Mouse (Mus musculus) heart, adult 18-20 months (tissue): ENCODE results near the gene Relch. TPM values are rescaled to one million over a fixed set of nuclear protein-coding genes. Genes with fewer than 3 reads are reported as not detected.
"Not testable (repeated sequence)": the region's sequence is repeated elsewhere in the genome, so short reads cannot be mapped to it uniquely, and the experiment has no call there.

Source experiments
- DNase-seq, 2 experiments: peaks; one replicate each; pipeline ENCODE4 v3.0.0; 2021 to 2022; ENCODE audit warnings: mixed read lengths in 1 of 2
- long read RNA-seq, 2 experiments: library from polyadenylated mRNA; stranded (forward); transcript quantifications; one replicate each; pipeline ENCODE4 v2.0.0; 2021
- total RNA-seq, 2 experiments: library from RNA; stranded (reverse); gene quantifications; 2 replicates each; pipeline ENCODE4 v1.2.3; 2021

Relch gene
- 10 to 100 TPM; 21.8 to 22.4 TPM for total RNA-seq
- long read RNA-seq, experiment 1, full-length matches to known transcripts = 2 of 3 reads
- long read RNA-seq, experiment 1, partial matches to known transcripts = 0 of 3 reads
- long read RNA-seq, experiment 1, other reads (novel, unspliced or antisense) = 1 of 3 reads
- long read RNA-seq, experiment 2, full-length matches to known transcripts = 2 of 5 reads
- long read RNA-seq, experiment 2, partial matches to known transcripts = 1 of 5 reads
- long read RNA-seq, experiment 2, other reads (novel, unspliced or antisense) = 2 of 5 reads

DNA sequence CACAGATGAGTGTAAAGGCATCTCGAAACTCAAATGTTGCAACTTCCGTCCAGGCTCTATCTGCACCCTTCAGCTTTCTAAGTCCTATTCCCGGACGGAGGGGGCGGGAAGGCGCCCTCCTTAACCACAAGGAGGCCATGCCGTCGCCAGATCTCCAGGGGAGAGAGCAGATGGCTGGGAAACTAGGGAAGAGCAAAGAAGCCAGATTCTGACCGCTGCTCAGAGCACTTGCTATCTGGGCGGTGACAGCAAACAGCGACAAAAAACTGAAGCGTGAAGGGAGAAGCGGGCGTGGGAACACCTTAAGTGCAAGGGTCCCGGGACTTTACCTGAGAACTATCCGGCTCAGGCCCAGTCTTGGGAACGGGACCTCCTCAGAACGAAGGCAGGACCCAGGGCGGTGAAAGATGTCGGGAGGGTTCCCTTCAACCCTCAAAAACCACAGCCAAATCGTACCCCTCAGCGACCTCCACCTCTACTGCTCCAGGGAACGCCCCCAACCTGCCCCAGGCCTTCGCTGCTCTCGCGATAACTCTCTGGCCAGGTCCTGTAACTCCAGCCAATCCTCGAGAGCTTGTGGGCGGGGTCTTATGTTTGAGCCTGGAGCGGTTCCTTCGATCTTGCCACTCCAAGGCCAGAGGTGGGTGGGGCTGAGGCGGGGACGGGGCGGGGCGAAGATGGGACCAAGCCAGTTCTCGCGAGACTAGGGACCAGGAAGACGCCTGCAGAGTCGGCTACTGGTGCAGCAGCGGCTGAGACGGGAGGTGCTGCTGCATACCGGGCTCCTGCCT lies at the start of gene Relch, which contains the start of gene Pign:
Gene Relch (plus strand): TSS at position 691 of the 791 bp plus-strand sequence.
Gene Pign (minus strand): TSS at position 507 of the 791 bp plus-strand sequence.
- peak; percentile 98 to 99 for DNase-seq

DNA sequence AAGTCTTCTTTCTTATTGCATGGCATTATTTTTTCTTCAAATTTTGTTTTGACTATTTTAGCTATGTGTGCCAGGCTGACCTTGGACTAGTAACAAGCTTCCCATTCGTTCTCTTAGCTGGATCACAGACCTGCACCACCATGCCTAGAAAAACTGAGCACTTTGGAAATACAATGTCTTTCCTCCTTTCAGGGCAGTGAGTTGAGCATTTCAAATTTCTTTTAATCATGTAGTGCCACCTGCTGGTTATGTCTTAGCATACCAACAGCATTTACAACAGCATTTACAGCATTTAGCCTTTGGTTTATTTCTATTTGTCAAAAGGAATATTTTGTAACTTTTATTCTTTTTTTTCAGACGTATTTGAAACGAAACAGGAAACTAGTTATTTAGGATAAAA lies 33.2 kb upstream of the Relch start:
- peak; percentile 16 to 50 for DNase-seq

- no peak for DNase-seq
Observed at GRCm38 (mm10) chr1:105644093-105644492, 19.6 kb upstream of the Relch start.

- no peak for DNase-seq
Observed at GRCm38 (mm10) chr1:105650650-105651049, 13.0 kb upstream of the Relch start.

DNA sequence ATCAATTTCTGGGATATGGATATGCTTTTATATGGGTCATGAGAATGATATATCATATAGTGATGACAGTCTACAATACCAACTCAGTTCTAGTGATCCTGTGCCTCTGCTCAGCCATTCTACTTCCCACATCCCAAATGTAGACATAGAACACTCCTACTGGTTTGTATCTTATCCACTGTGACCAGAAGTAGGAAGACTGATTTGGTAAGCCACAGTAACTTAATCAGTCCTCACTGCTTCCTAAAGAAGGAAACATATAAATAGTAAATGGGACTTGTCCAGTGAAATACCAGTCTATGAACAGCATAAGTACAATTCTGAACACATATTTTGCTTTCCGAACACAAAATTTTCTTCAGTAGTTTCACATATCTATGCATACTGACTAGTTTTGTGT lies 9.7 kb upstream of the Relch start:
- DNase-seq = no peak

GRCm38 (mm10) chr1:105660015-105660414 lies 3.6 kb upstream of the Relch start:
- peak; percentile 45 to 77 for DNase-seq

GRCm38 (mm10) chr1:105662820-105663170 lies 866 bp upstream of the Relch start:
- no peak for DNase-seq

DNA sequence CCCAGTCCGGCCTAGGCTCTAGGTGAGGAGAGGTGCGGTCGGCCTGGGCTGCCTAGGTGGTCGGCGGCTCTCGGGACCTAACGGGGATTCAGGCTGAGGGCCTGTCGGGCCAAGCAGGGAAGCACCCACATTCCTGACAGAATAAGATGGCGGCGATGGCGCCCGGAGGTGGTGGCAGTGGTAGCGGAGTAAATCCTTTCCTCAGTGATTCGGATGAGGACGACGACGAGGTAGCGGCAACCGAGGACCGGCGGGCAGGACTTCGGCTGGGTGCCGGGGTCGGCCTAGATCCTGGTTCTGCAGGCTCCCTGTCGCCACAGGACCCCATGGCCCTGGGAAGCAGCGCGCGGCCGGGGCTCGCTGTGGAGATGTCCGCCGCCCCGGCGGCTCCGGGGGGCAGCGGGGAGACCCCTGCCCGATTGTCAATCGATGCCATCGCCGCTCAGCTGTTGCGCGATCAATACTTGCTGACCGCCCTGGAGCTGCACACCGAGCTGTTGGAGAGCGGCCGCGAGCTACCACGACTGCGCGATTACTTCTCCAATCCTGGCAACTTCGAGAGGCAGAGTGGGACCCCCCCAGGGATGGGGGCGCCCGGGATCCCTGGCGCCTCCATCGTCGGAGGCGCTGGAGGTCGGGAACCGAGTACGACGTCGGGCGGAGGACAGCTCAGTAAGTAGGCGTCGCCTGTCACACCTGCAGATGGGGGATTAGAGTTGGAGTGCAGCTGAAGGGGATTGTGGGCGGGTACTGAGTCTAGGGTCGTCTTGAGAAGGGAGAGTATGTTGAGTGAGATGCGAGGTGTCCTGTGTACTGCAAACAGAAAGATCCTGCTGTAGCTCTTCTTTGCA lies 526 bp downstream of the Relch start:
- peak in 1 of 2 experiments; percentile 8 for DNase-seq

GRCm38 (mm10) chr1:105669700-105670099 lies 6.0 kb downstream of the Relch start:
- no peak for DNase-seq

- no peak for DNase-seq
Observed at GRCm38 (mm10) chr1:105674763-105675162, 11.1 kb downstream of the Relch start.

DNA sequence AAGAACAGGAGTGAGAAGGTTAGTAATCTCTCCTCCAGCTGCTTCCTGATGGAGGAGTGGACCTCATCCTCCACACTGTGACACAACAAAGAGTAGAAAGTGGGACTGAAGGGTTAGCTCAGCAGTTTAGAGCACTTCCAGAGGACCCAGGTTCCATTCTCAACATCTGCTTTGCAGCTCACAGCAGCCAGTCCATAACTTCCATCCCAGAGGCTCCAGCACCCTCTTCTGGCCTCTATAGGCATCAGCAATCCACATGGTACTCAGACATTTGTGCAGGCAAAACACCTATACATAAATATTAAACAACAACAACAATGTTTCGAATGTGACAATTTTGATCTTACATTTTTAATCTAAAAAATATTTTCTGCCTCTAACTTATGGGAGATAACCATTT lies 16.9 kb downstream of the Relch start:
- peak; percentile 9 to 15 for DNase-seq

GRCm38 (mm10) chr1:105685501-105685900 lies 21.8 kb downstream of the Relch start:
- DNase-seq = no peak

- DNase-seq = peak; percentile 26 to 28
Observed at GRCm38 (mm10) chr1:105695581-105695980, 31.9 kb downstream of the Relch start.

- DNase-seq = no peak
Observed at GRCm38 (mm10) chr1:105700984-105701530, 37.4 kb downstream of the Relch start.

DNA sequence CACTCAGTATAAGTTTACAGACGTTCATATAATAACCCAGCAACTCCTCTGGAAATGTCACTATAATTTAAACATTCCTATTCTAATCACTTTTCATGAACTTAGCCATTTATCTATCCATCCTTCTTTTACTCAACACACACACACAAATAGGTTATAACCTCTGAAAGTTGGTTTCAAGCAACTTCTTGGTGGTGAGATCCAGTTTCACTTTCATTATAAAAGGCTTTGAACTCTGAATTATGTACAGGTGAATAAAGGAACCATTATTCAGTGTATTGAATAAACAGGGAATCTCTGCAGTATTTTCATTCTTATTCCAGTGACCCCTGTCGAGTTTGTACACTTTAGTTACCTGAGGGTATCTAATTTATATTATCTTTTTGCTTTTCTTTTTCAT lies 45.8 kb downstream of the Relch start:
- DNase-seq = no peak

GRCm38 (mm10) chr1:105711227-105711626 lies 47.6 kb downstream of the Relch start:
- DNase-seq = peak in 1 of 2 experiments; percentile 51

- DNase-seq = no peak
Observed at GRCm38 (mm10) chr1:105712822-105713221, 49.2 kb downstream of the Relch start.

DNA sequence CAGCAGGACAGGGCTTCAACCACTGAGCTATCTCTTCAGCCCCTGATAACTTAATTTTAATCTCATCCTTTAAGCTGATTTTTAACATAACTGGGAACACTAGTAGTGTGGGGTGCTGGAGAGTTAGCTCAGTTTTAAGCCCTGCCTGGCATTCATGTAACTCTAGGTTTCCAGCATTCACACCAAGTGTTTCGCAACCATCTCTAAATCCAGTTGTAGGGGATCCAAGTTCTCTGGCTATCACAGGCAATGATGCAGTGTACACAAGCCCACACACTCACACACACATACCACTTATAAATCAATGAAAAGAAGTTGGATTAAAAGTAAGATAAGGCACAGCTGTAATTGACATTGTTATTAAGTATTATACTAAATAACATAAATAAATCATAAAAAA lies 54.7 kb downstream of the Relch start:
- DNase-seq = peak; percentile 28 to 32

DNA sequence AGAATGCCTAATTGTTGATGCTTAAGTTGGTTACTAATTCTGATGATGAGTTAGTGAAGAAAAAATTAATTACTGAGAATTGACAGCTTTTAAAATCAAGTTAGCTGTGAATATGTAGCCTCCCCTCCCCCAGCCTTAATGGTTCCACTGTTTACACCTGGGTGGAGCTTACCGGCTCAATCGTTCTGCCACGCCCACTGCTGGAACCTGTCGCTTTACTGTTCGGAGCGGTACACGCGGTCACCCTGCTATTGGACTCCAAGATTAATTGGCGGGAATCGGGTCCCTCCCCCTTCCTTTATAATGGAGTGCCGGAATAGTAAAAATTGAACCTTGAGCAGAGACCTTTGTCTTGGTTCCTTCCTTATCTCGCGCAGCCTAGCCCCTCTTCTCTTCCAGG lies 65.6 kb downstream of the Relch start:
- DNase-seq = not testable (repeated sequence)

GRCm38 (mm10) chr1:105735318-105735717 lies 71.7 kb downstream of the Relch start:
- no peak for DNase-seq

GRCm38 (mm10) chr1:105738334-105738733 lies 74.7 kb downstream of the Relch start:
- no peak for DNase-seq

DNA sequence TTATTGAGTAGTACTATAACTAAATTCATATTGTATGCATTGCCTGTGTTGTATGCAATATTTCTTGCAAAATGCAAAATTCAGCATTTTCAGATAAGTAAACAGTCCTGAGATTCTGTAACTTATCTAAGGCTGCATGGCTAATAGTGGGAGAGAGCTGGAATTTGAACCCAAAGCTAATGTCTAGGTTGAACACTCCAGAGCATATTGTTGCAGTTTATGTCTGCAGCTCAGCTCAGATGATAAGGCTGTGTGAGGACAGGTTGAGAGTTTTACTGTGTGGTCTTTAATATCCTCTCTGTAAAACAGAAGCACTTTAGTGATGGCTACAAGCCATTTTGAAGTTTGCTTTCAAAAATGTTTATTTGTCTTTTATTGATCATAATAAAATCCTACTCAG lies 75.8 kb downstream of the Relch start:
- DNase-seq = no peak
